Mouse (Mus musculus): ENCODE measurements around the gene Apba2. TPM values are rescaled to one million over a fixed set of nuclear protein-coding genes. Genes with fewer than 3 reads are reported as not detected.
A peak's percentile ranks its signal among the peaks of the same experiment; 100 is the strongest.

Apba2 gene
- polyA plus RNA-seq (2016; fragmentation: Nextera tagmentation; extraction: Ambion mirVana): 6.6 and 7.8 TPM in 2 replicates

- DNase-seq (ENCODE audit: low spot score): peak; percentile 81
- Histone ChIP-seq H3K4me3 (peak within 1 kb of the TSS; percentile 77), H3K4me1 (peaks cover 17% of the 10 kb centered on the region), H3K36me3 (no peaks in the 10 kb centered on the region), H3K9me3 (replicated peaks) (no peaks in the 10 kb centered on the region), H3K27me3 (ENCODE audit: low read depth, poor library complexity, severe bottlenecking) (peaks cover 48% of the 10 kb centered on the region), H3K27ac (peak within 1 kb of the TSS; percentile 88)
- WGBS: under 1% methylated on average over 90 of the region's 96 CpGs
These were observed at the start of gene Apba2 for GRCm38 (mm10) chr7:64501536-64502270. Gene Apba2, plus strand, starts transcription at chr7:64501706.

DNA sequence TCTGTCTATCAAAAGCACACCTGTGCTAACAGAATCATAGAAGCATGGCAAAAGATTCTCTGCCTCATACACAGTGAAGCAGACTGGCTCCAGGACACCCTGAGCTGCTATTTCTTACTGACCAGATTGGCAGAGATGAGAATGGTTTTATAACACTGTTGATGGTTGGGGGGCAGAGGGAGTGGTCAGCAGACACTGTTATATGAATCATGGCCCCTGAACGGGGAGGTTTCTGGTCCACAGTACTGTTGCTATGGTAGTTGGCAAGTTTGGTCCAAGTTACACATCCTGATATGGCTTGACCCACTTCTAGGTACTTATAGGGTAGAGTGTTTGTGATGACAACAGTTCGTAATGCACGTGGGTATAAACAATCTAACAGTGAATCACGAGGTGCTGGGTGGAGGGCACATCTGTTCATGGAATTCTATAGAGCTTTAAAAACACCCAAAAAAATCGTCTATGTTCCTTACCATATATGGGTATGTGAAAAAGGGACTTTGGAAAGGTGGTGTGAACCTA is 49.6 kb upstream of the Apba2 start:
- Histone ChIP-seq H3K4me1 (no peaks in the 10 kb centered on the region), H3K36me3 (no peaks in the 10 kb centered on the region), H3K9me3 (replicated peaks) (no peaks in the 10 kb centered on the region), H3K4me3 (no peak overlapping the region), H3K27ac (no peak overlapping the region), H3K27me3 (ENCODE audit: low read depth, poor library complexity, severe bottlenecking) (no peaks in the 10 kb centered on the region)
- no peak for DNase-seq (ENCODE audit: low spot score)
- WGBS: 85% methylated on average over 5 of the region's 5 CpGs

- DNase-seq (ENCODE audit: low spot score): no peak
- Histone ChIP-seq H3K27me3 (ENCODE audit: low read depth, poor library complexity, severe bottlenecking) (no peaks in the 10 kb centered on the region), H3K36me3 (no peaks in the 10 kb centered on the region), H3K4me1 (no peaks in the 10 kb centered on the region), H3K4me3 (no peak overlapping the region), H3K9me3 (replicated peaks) (no peaks in the 10 kb centered on the region), H3K27ac (no peak overlapping the region)
- 89% methylated on average over 4 of the region's 4 CpGs for WGBS
These were observed 48.9 kb upstream of the Apba2 start for GRCm38 (mm10) chr7:64452471-64453222.

GRCm38 (mm10) chr7:64456176-64456575 is 45.3 kb upstream of the Apba2 start:
- no peak for DNase-seq (ENCODE audit: low spot score)
- no peaks in the 10 kb centered on the region for H3K4me1 ChIP-seq
- 90% methylated on average over 4 of the region's 4 CpGs for WGBS
- no peaks in the 10 kb centered on the region for H3K9me3 ChIP-seq (replicated peaks)
- H3K27me3 ChIP-seq (ENCODE audit: low read depth, poor library complexity, severe bottlenecking): no peaks in the 10 kb centered on the region
- no peak overlapping the region for H3K27ac ChIP-seq
- H3K4me3 ChIP-seq: no peak overlapping the region
- no peaks in the 10 kb centered on the region for H3K36me3 ChIP-seq

GRCm38 (mm10) chr7:64456676-64457075 is 44.8 kb upstream of the Apba2 start:
- 81% methylated on average over 3 of the region's 3 CpGs for WGBS
- H3K9me3 ChIP-seq (replicated peaks): no peaks in the 10 kb centered on the region
- DNase-seq (ENCODE audit: low spot score): no peak

DNA sequence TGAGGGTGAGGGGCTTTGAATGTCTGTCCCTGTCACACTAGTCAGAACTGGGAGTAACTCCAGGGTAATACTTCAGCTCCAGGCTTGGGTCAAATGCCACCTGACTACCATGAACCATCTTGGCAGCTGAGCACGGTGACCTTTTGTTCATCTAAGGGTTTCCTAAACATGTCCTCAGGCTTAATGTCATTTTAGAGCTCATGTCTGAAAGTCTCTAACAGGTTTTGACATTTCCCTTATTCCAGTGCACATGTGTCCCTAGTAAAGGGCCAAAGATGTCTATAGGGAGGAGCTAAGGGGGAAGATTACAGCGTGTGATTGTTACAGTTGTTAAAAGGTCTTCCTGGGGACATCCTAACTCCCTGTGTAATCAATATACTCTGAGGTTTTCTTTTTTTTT is 43.7 kb upstream of the Apba2 start:
- Histone ChIP-seq H3K27ac (no peak overlapping the region), H3K27me3 (ENCODE audit: low read depth, poor library complexity, severe bottlenecking) (no peaks in the 10 kb centered on the region), H3K9me3 (replicated peaks) (no peaks in the 10 kb centered on the region), H3K36me3 (no peaks in the 10 kb centered on the region), H3K4me3 (no peak overlapping the region), H3K4me1 (no peaks in the 10 kb centered on the region)
- WGBS: 87% methylated on average over 2 of the region's 2 CpGs
- DNase-seq (ENCODE audit: low spot score): no peak

More at GRCm38 (mm10) chr7:64456676-64457075, 44.8 kb upstream of the Apba2 start:
- H3K36me3 ChIP-seq: no peaks in the 10 kb centered on the region
- no peak overlapping the region for H3K4me3 ChIP-seq
- H3K4me1 ChIP-seq: no peaks in the 10 kb centered on the region
- no peak overlapping the region for H3K27ac ChIP-seq
- no peaks in the 10 kb centered on the region for H3K27me3 ChIP-seq (ENCODE audit: low read depth, poor library complexity, severe bottlenecking)

- H3K4me1 ChIP-seq: peaks cover 14% of the 10 kb centered on the region
- peak; percentile 36 for DNase-seq (ENCODE audit: low spot score)
- H3K27me3 ChIP-seq (ENCODE audit: low read depth, poor library complexity, severe bottlenecking): peaks cover 23% of the 10 kb centered on the region
- H3K36me3 ChIP-seq: no peaks in the 10 kb centered on the region
- H3K27ac ChIP-seq: no peak overlapping the region
- H3K4me3 ChIP-seq: no peak overlapping the region
- H3K9me3 ChIP-seq (replicated peaks): 0 out of 2 replicates have a peak, but pooled peaks cover 2% of the 10 kb centered on the region
- WGBS: 35% methylated on average over 10 of the region's 10 CpGs
These were observed 4.1 kb upstream of the Apba2 start for GRCm38 (mm10) chr7:64497438-64497837.

DNA sequence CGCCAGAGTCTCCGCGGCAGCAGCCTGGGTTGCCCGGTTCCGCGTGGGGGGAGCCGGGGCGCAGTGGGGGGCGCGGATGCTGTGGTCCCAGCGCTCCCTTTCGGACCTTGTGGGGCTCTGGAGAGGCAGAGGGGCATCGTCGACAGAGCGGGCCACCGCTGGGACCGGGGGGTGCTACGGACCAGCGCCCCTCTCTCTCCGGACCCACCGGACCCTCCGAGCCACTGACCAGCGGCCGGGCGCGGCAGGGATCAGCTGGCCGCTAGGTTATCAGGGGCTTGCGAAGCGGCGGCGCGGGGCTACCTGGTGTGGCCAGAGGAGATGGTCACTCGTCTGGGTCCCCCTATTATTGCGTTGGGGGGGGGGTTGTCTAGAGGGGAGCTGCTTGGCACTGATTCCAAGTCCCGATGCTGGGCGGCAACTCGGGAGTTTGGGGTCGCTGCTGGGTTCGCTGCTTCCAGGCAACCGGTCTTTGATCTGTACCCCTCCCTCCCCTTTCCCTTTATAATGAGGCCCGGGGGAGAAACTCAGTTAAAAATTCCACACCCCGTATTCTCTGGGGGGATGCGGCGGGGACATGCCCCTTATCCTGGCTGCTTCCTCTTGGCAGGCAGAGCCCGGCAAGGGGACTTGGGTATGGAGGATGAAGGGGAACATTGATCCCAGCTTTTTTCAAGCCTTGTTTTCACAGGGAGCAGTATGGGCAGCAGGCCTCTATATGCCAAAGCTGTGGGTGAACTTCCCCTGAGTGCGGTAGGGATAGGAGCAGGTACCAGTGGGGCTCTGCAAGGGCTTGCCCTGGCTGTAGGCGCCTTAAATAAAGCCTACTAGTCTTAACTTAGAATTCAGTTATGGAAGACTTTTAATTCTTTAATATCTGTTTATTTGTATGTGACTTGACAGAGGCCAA is 1.0 kb downstream of the Apba2 start:
- Histone ChIP-seq H3K4me3 (peak overlapping the region; percentile 77), H3K4me1 (peaks cover 17% of the 10 kb centered on the region), H3K27ac (peak overlapping the region; percentile 88), H3K9me3 (replicated peaks) (no peaks in the 10 kb centered on the region), H3K36me3 (no peaks in the 10 kb centered on the region), H3K27me3 (ENCODE audit: low read depth, poor library complexity, severe bottlenecking) (peaks cover 48% of the 10 kb centered on the region)
- WGBS: 2% methylated on average over 45 of the region's 47 CpGs
- peak; percentile 66 for DNase-seq (ENCODE audit: low spot score)

GRCm38 (mm10) chr7:64503641-64504040 is 2.1 kb downstream of the Apba2 start:
- peaks cover 48% of the 10 kb centered on the region for H3K27me3 ChIP-seq (ENCODE audit: low read depth, poor library complexity, severe bottlenecking)
- H3K9me3 ChIP-seq (replicated peaks): no peaks in the 10 kb centered on the region
- H3K4me3 ChIP-seq: no peak overlapping the region
- 74% methylated on average over 6 of the region's 6 CpGs for WGBS
- H3K4me1 ChIP-seq: peaks cover 17% of the 10 kb centered on the region
- no peaks in the 10 kb centered on the region for H3K36me3 ChIP-seq
- DNase-seq (ENCODE audit: low spot score): no peak
- H3K27ac ChIP-seq: no peak overlapping the region

DNA sequence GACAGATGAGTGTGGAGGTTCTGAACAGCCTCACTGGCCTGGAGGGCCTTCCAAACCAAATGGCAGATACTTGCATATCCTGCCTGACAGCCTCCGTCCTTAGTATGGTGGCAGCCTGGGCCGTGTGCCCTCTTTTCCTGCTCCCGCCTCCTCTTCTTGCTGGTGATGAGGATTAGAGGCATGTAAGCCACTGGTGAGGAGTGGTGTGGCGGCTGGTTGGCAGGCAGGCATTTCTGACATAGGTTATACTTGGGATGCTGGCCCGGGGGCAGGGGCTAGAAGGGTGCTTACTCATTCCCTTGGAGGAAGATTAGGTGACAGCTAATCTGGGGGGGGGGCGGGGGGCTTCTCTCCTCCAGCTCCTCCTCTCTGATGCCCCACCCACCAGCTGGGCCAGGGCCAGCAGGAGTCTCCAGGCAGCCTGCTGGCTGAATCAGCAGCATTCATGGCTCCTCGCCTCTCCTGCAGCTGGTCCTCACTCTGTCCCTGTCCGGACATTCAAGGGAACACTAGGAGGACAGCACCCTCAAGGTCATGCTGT is 3.3 kb downstream of the Apba2 start:
- Histone ChIP-seq H3K4me3 (no peak overlapping the region), H3K27me3 (ENCODE audit: low read depth, poor library complexity, severe bottlenecking) (peaks cover 48% of the 10 kb centered on the region), H3K9me3 (replicated peaks) (no peaks in the 10 kb centered on the region), H3K27ac (no peak overlapping the region), H3K4me1 (peaks cover 17% of the 10 kb centered on the region), H3K36me3 (no peaks in the 10 kb centered on the region)
- 24% methylated on average over 7 of the region's 8 CpGs for WGBS
- no peak for DNase-seq (ENCODE audit: low spot score)

GRCm38 (mm10) chr7:64505571-64505970 is 4.1 kb downstream of the Apba2 start:
- Histone ChIP-seq H3K27ac (no peak overlapping the region), H3K27me3 (ENCODE audit: low read depth, poor library complexity, severe bottlenecking) (peaks cover 44% of the 10 kb centered on the region), H3K36me3 (no peaks in the 10 kb centered on the region), H3K4me1 (peaks cover 19% of the 10 kb centered on the region), H3K4me3 (no peak overlapping the region), H3K9me3 (replicated peaks) (no peaks in the 10 kb centered on the region)
- no peak for DNase-seq (ENCODE audit: low spot score)
- 87% methylated on average over 3 of the region's 3 CpGs for WGBS

DNA sequence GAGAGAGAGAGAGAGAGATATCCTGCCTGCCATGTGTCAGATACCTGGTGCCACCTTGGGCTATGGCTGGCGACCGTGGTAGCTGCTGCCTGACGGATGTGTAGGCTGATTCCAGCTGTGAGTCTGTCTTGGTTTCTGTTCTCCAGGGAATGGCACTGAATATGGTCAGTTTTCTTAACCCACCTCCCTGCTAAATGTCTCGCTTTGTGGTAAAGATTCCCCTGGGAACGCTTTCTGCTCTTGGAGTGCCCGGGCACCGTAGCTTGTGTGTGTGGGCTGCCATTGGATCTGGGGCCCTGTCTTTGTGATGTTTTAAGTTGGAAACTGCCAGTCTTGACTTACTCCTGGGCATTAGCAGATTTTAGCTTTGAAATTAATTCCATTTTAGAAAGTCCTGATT is 7.3 kb downstream of the Apba2 start:
- 95% methylated on average over 7 of the region's 7 CpGs for WGBS
- Histone ChIP-seq H3K27ac (no peak overlapping the region), H3K4me3 (no peak overlapping the region), H3K27me3 (ENCODE audit: low read depth, poor library complexity, severe bottlenecking) (peaks cover 11% of the 10 kb centered on the region), H3K36me3 (no peaks in the 10 kb centered on the region), H3K4me1 (0 out of 2 replicates have a peak, but pooled peaks cover 4% of the 10 kb centered on the region), H3K9me3 (replicated peaks) (no peaks in the 10 kb centered on the region)
- no peak for DNase-seq (ENCODE audit: low spot score)
